Mouse (Mus musculus) A20 (cell line): Measurements from ENCODE around the gene Polr3b.

ENCODE experiments used
- DNase-seq: peaks from one replicate; pipeline ENCODE4 v3.0.0-alpha.2; 2011; ENCODE audit warnings: low read depth, low spot score

Gene Polr3b

DNA sequence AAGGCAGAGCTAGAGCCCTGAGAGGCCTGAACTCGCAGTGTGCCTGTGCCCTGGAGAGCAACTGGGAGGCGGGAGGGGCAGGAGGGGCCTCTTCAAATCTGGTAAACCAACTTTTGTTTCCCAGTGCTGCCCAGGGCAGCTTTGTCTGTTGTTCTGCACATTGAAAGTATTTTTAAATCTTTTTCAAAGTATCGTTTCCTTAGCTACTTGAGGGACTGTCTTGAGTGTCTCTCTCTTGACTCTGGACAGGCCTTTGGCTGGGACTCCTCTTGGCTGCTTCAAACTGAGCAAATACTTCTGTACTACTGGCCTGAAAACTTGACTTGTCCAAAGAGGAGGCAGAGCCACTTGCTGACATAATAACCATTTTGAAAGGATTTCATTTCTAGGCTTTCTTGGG is 11.3 kb upstream of the Polr3b start:
- no peak for DNase-seq

DNA sequence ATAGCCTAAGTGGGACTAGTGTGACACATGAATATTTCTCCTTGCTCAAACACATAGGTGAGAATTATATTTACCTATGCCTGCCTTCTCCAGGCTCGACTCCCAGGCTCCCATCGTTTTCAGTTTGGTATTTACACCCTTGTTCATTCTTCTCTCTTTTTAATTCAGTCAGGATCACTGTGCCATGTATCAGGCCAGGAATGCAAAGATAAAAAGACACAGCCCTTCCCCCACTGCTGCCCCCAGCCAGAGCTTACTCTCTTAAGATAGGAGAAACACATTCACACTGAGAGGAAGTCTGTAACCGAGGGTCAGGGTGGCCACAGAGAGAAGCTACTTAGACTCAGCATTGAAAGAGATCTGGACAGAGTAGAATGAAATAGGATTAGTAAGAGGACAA is 10.4 kb upstream of the Polr3b start:
- no peak for DNase-seq

DNA sequence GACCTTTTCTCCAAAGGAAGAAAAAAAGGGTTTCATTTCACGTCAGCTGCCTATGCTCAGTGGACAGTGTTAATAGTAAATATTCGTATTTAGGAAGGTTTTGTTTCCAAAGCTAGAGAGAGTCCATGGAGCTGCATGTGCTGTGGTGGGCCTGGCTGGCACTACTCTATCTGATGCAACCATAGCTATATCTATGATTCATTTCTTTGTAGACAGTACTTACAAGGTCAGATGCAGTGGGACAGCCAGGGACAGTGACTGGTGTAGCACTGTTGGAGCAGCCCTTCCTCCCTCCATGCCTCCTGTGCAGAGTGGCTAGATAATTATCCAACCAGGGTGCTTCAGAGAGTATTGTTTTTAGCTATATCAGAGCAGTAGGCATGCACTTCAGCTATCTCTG is 9.8 kb upstream of the Polr3b start:
- no peak for DNase-seq

DNA sequence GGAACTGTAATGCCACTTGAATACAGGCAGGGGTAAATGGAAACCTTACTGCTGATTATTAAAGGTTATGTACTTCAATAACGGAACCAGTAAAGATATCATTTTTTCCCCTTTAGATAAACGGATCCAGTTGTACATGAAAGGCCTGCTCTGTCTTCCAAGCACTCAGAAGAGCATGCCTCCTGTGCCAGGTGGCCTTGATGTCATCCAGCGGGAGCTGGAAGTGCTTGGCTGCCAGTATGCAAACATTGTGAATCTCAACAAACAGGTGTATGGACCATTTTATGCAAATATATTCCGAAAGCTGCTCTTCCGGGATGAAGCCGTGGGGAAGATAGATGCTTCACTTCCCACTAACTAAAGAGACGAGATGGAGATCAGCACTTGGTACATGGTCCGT is 8.7 kb upstream of the Polr3b start:
- DNase-seq, result no peak

DNA sequence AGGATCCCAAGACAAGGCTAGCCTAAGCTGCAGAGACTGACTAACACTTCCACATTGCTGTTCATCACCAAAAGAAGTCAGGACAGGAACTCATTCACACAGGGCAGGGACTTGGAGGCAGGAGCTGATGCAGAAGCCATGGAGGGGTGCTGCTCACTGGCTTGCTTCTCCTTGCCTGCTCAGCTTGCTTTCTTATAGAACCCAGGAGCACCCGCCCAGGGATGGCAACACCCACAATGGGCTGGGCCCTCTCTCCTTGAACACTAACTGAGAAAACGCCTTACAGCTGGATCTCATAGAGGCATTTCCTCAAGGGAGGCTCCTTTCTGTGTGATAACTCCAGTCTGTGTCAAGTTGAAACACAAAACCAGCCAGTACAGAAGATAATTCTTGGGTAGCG is 7.0 kb upstream of the Polr3b start:
- no peak for DNase-seq

DNA sequence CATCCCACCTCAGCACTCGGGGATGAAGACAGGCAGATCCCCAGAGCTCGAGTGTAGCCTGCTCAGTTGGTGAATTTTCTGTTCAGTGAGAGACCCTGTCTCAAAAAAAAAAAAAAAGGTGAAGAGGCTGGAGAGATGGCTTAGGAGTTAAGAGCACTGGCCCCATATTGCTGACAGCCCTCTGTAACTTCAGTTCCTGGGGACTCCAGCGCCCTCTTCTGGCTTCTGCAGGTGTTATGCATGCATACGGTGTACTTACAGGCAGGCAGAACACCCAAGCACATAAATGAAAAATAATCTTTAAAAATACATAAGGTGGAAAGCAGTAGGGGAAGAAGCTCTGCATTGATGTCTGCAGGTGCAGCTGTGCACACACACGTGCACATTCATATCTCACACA is 9.1 kb downstream of the Polr3b start:
- DNase-seq, result peak; percentile 72

DNA sequence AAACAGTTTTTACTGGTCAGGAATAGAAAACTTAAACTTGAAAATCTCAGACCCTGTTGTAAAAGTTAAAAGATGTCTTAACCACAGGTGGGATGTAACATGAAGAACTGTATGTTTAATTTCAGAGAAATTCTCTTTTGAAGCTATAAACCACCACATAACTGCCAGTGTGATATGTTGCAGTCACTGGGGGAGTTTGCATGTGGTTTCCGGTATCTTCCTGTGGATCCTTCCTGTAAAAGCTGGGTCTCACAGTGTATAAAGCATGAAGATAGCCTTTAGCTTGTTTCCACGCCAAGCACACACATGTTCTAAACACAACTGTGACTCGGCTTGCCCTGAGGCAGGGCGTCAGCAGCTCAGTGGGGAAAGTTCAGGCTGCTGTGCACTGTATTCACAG is 9.9 kb downstream of the Polr3b start:
- no peak for DNase-seq

DNA sequence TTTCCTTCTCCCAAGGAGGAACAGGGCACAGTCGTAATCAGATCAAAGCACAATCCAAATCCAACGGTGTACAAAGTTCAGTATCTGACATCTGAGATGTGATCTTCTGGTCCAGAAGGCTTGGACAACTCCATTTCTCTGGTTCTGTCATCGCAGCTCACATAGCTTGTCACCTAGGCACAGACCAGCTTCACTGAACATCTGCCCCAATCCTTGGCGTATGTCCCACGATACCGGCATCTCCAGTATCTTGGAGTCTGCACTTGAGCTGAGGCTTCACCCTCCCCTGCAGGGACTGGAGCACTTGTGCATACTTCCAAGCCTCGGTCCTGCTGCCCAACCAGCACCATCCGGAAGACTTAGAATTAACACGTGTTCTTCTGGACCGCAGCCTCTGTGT is 14.6 kb downstream of the Polr3b start:
- DNase-seq, result no peak

DNA sequence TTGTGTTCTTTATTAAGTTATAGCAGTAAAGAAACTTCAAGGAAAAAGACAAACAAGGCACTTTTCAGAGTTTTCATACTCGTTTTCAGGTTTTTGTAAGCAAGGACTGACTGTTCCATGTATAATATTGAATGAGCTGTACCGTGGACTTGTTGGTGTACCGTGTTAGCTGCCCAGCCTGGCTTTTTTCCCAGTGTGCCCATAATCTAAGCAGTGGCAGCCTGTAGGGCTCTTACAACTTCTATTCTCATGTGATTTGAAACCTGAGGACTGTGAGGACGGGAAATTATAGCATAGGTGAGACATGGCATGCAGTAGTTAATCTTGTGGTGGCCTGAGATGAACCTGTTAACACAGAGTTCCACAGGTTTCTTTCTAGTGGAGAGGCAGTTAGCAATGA is 16.3 kb downstream of the Polr3b start:
- no peak for DNase-seq

DNA sequence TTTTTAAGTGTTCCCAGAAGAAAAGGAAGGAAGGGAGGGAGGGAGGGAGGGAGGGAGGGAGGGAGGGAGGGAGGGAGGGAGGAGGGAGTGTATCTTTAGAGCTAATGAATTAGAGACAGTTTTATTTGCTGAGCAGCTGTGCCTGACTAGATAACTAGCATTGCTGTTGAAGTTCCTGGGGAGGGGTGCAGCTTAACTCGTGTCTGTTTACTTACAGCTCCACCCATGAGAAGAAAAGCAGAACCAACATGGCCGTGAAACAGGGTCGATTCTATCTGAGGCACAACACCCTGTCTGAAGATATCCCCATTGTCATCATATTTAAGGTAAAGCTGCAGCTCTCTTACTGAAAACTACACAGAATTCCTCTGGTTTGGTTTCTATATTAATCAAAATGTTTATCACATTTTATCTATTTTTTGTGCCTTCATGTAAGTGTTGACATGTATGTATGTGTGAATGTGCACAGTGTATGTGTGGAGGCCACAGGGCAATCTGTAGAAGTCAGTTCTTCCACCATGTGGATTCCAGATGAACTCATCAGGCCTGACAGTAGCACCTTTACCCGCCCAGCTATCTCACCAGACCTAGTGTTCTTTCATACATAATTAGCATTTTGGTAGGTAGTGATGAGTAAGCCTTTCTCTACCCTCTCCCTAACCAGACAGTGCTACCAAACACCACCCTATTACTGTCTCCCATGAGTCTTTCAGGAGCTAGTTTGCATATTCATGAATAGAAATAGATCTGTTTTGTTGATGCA is 17.6 kb downstream of the Polr3b start:
- DNase-seq, result no peak

DNA sequence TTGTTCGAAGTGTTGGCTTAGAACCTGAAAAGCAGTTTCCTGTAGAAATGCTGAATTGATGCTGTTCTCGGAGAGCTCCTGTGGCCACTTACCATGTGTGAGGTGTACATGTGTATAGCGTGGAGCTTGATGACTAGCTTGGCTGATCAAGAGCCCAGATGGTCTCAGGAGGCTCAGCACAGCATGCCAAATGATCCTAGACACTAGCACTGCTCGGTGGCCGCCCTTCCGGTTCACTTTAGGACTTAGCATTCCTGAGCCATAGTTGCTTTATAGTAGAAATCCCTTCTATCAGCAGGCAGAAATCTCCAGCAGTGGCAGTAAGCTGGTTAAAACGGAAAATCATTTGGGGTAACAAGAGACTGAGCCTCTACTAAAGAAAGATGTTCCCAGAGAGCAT is 18.8 kb downstream of the Polr3b start:
- no peak for DNase-seq

DNA sequence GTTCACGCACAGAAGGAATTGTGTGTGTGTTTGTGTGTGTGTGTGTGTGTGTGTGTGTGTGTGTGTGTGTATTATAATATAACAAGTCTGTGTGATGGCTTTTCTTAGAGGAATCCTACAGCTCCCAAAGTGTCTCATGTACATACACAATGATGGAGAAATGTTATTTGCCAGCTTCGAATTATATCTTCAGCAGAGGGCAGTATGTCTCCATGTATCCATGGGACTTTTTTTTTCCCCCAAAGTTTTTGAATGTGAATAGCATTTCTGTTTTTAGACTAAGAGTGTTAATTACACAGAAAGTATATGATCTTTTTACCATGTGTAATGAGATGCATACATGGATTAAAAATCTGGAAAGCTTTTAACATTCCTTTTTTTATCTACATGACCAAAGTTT is 19.5 kb downstream of the Polr3b start:
- no peak for DNase-seq

DNA sequence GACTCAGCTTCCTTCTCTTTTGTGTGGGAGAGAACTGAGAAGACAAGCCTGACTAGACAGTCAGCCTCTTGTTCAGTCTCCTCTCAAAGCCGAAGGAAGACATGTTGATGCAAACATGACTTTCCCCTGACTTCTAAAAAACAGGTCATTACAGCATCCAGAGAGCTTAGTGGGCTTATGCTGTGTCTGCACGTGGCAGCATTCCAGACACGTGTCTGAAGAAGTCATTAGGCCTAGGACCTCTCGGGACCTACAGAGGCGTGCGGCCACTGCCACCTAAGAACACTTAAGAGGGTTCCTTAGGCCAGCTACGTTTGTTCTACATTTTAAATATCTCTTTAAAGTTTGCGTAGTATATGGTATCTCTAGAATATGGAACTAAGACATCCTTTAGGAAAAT is 23.8 kb downstream of the Polr3b start:
- DNase-seq, result no peak

DNA sequence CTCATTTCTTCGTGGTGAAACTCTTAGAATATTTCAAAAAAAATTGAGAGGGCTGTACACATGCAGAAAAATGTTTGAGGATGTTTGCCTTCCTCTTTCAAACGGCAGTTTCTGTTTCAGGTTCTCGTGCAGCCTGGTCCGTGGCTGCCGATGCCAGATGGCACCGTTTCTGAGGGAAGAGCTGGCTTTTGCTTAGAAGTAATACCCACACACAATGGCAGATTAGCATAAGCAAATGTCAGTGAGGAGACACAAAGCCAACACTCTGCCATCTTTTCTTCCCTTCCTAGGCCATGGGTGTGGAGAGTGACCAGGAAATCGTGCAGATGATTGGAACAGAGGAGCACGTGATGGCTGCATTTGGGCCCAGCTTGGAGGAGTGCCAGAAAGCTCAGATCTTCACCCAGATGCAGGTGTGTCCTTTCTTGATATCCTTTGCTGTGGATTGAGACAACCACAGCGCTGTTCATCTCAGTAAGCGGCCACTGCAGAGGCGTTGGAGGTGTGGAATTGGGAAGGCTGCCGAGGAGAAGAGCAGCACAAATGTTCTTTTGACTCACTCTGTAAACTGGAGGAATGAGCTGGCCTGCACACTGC is 24.5 kb downstream of the Polr3b start:
- peak; percentile 88 for DNase-seq

DNA sequence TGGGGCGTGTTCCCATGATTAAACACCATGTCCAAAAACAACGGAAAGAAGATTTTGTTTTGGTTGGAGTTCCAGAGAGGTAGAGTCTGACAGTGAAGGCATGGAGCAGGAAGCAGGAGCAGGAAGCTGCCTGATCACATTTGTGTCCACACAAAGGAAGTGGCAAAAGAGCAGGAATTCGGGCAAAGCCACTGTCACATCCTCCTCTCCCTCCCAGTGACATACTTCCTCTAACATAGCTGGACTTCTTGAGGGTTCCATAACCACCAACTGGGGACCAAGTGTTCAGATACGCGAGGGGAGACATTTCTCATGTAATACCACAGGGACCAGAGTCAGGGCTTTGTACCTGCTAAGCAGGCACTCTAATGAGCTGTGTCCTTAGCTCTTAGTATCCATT is 25.2 kb downstream of the Polr3b start:
- DNase-seq, result no peak

DNA sequence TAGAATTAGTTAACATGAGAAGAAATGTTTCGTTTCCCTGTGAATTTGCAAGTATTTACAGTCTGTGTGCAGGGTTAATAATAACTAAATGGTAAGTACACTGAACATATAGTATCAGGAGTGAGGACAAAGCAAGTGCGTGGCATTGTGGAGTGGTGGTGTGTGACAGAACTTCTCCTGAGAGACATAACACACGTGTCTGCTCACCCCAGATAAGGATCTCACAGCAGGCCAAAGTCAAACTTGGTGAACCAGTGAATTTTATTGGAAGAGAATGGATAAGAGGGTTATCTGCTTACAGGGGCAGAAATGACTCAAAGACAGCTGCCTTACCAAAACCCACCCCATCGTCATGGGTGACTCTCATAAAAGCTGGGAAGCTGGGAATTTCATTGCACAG is 26.8 kb downstream of the Polr3b start:
- no peak for DNase-seq

DNA sequence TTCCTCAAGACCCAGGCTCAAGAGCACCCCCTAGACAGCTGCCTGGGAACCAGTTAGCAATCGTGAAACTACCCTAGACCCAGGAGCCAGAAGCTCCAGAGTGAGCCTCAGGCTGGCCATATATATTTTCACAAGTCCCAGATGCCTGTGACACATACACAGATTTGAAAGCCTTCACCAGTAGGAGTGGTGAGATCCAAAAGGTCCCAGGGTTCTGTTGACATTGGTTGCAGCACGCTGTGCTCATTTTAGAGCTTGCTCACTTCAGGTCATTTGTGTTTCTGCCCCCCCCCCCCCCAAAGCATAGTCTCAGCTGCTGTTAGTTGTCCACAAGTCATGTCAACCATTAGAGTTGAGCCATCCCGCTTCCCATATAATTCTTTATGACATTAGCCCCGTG is 31.9 kb downstream of the Polr3b start:
- DNase-seq, result no peak

DNA sequence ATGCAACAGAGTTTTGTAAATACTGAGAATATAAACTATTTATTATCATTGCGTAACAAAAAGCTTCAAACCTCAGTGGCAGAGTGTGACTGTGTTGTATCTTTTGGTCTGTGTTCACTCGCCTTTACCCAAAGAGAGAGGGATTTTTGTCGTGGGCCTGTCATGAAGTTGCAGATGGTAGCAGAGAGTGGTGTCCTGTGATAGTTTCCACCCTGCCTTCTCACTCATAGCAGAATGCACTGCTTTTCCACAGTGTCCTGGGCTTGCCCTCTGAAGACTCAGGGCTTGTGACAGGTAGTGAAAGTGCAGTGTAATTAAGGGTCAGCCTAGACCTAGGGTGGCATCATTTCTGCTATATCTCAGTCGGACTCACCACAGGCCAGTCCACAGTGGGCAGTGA is 32.6 kb downstream of the Polr3b start:
- no peak for DNase-seq

DNA sequence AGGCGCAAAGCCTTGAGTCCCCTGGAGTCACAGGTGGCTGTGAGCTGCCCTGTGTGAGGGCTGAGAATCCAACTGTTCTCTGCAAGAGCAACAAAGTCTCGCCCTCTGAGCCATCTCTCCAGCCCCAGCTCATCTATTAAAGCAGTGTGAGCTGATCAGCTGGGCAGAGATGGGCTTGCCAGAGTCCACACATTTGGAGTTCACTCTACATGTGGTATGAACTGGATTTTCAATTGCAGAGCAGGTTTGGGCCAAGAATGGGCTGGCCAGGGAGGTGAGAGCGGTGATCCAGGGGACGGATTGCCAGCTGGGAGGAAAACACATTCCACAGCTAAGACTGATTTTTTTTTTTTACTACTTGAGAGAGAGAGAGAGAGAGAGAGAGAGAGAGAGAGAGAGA is 34.5 kb downstream of the Polr3b start:
- no peak for DNase-seq

DNA sequence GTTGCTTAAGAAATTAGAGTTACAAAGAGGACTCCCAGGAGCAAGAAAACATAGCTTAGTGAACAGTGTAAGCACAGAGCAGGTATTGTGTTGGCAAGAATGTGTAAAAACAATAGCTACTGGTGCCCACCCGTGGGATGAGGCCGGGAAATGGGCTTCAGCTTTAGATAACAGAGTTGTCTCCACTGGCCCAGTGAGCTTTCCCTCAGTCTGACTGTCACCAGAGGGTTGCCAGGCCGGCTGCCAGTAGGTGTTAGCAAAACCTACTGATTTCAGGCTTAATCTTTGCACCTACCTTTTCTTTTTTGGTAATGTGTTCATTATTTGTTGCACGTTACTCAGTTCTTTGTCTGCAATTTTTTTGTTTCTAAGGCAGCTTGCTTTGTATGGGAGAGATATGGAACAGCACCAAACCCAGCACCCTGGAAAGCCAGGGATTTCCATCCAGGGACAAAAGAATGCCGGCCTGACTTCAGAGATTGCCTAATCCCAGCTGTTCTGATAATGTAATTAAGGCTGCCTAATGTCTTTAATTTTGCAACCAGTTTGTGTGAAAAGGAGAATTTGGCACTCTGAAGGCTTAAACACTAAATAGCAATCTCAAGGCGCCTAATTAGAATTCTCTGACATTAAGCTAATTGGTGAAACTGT is 35.5 kb downstream of the Polr3b start:
- DNase-seq, result no peak

DNA sequence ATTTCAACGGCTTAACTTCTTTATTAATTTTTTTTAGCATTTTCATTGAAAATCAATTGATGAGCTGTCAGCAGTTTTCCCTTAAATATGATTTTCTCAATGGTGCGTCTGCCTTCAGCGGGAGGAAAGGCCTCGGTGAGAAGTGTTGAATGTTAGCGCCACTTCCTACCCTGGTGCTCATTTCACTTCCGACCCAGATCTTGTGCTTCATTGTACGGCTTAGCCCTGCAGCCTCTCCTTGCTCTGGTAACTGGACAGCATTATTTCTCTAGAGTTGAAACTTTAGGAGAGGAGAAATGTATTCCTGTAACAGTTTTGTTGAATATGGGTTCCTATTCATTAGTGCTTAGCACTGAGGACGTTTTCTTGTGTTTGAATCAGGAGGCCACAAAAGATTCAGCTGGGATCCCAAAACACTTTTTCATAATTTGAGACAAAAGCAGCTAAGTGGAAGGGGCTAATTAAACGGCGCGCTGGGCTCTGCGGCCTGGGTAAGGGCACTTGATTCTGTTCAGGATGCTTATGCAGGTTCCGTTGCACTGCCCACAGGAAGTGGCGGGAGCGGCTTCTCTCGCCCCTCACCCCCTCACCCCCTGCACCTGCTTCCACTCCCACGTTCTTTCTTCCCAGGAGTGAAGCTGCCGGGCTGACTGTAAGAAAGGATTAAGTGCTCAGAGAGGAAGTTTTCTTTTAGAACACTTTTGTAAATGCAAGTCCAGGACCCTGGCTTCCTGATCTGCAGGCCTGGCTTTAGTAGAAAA is 36.2 kb downstream of the Polr3b start:
- DNase-seq, result no peak

DNA sequence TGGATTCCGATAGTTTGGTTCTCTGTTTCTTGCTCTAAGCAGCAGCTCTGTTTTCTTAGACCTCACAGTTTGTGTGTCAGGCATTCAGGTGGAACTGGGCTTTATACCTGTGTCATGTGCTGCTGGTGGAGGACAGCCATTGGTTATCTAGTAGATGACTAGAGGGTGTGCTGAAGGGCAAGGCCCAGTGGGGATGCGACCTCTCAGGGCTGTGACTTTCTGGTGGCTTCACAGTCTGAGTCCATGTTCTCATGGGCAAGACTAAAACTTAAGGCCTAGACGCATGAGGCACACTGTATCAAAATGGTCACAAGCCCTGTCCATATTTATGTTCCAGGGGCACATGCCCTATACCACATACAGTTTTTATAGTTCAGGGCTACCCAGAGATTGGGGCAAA is 37.2 kb downstream of the Polr3b start:
- DNase-seq, result no peak

DNA sequence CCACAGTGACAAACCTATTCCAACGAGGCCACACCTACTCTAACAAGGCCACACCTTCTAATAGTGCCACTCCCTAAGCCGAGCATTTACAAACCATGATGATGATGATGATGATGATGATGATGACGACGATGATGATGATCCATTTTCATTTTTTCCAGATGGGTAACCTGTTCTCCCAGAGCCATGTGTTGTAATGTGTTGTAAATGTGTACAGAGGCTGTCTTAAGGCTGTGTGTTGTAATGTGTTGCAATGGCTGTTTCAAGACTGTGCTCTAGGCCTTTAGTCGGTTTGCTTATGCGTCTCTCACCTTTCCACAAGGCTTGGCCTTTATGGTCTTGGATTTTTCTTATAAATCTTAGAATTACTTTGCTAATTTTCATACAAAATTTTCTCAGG is 40.0 kb downstream of the Polr3b start:
- DNase-seq, result no peak
